Mouse (Mus musculus): Measurements from ENCODE around the gene Sys1.

Sys1 gene

DNA sequence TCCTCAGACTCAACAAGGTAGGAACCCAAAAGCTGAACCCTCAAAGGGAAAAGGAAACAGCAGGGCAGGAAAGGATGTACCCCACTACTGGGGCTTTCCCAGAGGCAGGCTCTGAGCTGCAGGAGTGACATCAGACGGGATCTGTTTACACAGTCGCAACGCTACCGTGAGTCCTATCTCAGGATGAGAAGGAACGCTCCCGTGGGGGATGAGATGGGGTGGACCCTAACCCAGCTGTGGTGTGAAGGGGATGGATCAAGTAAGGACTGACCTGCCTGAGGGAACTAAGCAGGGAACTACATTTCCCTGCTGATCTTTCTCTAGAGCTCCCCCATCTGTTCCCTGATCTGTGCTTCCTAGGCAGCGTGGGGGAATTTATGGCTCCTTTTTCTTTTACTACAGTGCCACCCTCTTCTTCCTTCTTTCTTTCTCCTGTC, at the start of gene Sys1:
TSS of gene Sys1 (plus strand) at position 101 of the 437 bp plus-strand sequence.
- DNase-seq: no peak

DNA sequence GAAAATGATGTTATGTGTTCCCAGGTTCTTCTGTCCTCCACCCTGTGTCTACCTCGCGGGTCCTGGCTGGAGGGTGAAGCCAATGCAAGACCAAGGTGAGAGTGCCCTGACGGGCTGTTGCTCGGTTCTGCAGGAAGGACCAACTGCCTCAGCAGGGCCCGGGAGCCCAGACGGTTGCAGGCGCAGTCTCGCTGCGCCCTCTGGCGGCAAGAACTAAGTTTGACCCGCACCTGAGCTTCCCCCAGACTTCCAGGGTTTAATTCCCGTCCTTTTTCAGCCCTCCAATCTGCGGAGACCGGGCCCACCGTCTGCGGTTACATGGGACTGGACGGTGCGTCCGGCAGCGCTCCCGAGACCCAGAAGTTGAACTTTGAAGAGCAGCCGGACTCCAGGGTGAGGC, 49.1 kb upstream of the Sys1 start:
- DNase-seq: peak; percentile 81

DNA sequence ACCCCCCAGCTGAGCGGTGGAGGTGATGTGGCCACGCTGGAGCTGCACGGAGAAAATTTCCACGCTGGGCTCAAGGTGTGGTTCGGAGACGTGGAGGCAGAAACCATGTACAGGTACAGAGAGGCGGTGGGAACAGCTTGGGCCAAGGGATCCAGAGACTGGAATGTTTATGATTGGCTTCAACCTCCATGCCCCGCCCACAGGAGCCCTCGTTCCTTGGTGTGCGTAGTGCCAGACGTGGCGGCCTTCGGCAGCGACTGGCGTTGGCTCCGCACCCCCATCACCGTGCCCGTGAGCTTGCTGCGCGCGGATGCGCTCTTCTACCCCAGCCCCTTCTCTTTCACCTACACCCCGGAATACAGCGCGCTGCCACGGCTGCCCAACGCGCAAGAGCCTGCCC, 42.6 kb upstream of the Sys1 start:
- no peak for DNase-seq

DNA sequence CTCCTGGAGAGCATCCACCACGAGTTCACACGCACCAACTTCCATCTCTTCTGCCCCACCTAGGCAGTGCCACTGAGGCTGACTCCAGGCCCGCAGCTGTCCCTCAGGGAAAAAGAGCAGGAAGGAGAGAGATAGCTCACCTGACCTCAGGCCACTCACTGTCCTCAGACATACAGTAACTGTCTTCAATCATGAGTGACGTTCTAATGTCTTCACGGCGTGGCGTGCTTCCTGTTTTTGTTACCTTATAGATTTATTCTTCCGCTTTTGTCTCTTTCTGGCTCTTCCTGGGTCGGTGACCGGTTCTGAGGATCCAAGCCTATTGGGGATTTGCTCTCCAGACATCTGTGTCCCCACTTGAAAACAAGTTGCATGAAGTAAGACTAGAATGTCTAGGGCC, 42.2 kb upstream of the Sys1 start:
- no peak for DNase-seq

DNA sequence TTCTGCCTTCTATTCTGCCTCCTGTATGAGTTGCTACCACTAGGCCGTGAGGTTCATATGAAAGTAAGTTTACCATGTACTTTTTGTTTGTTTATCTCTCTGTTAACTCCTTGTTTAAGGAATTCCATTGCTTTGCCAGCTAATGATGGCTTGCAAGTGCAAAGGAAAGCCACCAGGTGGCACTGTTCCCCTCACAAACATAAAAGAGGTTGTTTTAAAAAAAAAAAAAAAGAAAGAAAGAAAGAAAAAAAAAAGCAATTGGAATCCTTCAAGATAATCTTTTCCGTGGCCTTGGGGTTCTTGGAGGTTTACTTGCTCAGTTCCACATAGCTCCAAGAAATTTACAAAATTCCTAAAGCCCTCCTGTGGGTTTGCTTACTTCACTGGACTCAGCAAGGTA, 39.6 kb upstream of the Sys1 start:
- DNase-seq: peak; percentile 62

DNA sequence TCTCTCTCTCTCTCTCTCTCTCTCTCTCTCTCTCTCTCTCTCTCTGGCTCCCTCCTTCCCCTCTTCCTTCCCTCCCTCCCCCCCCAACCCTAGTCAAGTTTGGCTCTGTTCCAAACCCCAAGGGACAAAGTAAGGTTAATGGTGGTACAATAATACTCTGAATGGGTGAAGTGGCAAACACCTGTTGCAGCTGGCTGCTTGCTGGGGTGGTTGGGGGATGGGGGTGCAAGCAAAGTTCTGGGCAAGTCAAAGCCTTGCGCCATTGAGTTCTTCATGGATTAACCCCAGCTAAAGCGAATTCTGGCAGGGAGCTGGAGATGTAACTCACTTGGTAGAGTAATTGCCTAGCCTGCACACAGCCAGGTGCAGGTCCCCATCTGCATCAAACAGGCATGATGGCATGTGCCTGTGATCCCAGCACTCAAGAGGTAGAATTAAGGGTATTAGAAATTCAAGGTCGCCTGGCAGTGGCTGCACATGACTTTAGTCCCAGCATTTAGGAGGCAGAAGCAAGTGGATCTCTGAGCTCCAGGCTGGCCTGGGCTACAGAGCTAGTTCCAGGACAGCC, 38.4 kb upstream of the Sys1 start:
- DNase-seq: no peak

DNA sequence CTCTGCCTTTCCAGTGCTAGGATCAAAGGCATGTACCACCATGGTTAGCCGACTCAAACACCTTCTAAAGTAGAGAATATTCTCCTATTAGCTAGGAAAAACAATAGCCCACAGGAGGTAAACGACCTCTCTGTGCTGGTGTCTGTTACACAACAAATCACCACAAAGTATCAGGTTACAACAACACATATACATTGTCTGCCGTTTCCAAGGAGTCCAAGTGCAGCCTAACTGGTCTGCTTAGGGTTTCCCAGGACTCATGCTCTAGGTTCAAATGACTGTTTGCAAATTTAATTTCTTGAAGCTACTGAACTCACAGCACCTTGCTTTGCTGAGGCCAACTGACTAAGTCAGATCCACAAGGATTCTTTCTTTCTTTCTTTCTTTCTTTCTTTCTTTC, 37.3 kb upstream of the Sys1 start:
- DNase-seq: no peak

DNA sequence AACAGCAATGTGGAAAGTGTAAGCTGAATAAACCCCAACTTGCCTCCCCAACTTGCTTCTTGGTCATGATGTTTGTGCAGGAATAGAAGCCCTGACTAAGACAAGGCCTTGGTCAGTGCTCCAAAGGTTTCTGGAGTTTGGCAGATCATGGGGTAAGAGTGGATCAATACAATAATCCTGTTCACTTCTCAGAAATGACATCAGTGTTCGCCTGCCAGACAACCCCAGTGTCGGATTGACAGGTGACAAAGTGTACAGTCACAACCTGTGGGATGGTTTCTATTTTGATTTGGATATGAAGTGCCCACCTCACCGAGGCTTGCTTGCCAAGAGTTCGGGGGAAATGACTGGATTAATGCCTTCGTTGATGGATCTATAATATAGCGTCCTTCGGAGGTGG, 35.5 kb upstream of the Sys1 start:
- DNase-seq: no peak

DNA sequence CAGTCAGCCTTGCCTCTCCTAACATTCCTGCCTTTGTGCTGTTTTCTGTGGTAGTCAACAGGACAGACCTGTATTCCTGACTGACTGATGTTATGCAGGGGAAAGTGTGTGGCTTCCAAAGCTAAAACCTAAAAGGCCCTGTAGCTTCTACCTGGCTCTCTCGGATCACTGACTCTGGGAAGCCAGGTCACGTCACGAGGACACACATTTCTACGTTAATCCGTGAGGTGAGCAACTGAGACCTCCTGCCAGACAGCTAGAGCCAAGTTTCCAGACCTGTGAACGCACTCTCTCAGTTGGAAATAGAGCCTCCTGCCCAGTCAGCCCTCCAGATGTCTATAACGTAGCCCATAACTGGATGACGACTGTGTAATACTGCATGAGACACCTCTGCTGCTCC, 34.8 kb upstream of the Sys1 start:
- no peak for DNase-seq

DNA sequence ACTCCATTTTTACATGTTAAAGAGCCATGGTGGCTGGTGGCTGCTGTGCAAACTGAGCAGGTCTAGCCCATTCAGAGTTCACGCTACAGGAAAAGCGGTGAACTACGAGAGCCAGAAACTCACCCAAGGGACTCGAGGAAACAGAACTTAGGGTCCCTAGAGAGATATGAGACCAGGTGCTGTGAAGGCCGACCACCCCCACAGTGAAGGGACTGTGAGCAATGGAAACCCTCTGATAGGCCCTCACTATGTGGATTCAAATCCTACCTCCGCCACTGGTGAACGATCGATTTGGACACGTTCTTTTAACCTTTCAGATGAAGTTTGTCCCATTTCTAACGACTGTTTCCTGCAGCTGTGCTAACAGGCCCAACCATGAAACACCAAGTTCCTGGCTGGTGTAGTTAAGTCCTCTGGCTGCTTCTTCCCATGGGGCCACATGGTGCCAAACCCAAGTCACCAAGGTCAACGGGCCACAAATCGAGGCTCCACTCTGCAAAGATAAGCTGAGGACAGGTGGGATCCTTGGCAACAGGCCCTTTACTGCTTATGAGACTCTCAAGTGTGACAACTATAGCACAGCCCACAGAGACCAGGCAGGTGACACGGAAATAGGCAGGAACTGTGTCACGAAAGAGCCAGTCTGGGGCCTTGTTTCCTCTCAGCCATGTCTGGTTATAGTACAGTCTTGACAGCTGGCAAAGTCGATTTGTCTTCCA, 33.9 kb upstream of the Sys1 start:
- no peak for DNase-seq

DNA sequence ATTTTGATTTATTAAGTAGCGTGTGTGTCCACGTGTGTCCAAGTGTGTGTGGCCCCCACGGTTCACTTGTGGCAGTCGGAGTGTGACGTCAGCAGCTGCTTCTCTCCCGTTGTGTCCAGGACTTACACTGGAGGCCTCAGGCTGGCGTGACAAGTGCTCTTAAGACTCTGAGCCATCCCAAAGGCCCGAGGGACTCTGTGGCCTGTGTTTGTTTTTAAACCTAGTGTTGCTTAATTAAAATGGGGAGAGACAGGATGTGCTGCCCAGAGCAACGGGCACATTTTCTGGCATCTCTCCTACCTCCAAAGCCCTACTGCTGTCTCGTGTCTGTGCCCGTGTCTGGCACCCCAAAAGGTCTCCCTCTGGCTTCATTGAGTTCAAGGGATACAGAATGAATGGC, 33.3 kb upstream of the Sys1 start:
- DNase-seq: no peak

DNA sequence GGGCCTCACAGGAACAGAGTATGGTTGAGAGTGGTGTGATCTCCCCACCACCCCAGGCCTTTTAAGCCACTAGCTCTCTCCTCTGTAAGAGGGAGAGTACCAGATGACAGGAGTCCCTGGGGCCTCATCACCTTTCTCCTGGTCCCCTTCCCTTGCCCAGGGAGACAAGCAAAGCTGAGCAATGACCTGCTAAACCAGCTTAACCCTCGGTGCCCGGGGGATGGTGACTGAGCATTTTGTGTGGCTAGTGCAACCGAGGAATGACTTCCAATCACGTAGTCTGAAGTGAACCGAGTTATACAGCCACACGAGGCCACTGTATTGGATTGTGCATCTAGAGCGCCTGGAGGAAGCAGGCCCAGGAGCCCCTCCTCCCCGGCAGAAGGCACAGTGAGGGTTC, 32.4 kb upstream of the Sys1 start:
- DNase-seq: no peak

DNA sequence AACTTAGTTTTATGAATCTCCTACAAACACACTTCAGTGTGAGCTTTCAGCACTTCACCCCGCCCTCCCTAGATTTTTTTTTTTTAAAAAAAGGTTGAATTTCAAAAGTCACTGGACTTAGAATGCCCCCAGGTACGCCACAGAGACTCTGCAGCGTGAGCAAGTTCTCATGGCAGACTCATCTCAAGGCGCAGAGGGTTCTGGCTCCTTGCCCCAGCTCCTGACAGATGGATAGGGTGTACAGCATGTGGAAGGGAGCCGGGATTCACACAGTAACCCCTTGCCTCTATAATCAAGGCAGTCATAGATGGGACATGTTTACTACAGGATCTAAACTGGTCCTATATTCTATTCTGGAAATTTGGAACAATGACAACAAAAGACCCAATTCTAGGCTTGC, 31.4 kb upstream of the Sys1 start:
- no peak for DNase-seq

DNA sequence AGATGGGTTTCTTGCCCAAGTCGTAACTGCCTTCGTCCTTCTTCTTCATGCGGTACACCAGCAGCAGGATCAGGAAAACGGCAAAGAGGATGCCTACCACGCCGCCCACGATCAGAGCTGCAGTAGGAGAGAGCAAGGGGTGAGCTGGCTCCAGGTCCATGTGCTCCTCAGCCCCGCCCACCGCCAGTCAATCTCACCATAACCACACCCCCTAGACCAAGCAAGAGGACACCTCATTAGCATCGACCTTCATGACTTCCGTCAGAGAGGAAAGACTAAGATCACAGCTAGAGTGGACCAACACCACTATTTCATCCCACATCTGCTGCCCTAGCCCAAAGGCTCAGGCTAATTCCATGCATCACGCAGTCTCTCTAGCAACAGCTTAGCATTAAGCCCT, 30.6 kb upstream of the Sys1 start:
- DNase-seq: no peak

DNA sequence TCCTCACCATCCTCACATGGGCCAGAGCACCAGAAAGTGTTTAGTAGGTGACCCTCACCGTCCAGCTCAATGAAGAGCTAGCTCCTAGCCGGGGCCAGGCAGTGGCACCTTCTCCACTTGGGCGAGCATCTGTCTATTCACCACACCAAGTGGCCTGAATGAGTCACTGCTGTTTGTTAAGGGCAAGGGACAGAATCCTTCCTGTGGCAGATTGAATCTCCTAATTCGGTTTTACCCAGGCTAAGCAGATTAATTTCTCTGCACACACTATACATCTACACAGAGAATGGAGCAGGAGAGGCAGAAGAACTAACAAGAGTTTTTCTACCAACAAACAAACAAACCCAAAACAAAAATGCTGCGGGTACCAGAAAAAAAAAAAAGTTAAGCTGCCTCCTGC, 29.8 kb upstream of the Sys1 start:
- DNase-seq: no peak

DNA sequence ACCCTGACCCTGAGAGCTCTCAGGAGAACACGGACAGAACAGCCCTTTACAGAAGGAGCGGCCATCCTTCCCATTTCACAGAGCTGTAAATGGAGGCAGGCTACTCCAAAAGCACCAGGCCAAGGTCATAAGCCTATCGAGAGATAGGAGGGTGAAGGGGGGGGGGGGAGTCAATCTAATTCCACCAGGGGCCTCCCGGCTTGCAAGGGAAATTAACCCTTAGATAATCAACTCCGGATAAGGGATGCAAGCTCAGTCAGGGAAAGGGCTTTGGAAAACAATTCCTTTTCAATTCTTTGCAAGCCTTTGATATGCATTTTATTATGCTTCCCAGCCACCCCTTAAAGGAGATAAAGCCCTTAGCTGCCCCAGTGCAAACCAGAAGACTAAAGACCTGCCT, 28.3 kb upstream of the Sys1 start:
- DNase-seq: no peak

DNA sequence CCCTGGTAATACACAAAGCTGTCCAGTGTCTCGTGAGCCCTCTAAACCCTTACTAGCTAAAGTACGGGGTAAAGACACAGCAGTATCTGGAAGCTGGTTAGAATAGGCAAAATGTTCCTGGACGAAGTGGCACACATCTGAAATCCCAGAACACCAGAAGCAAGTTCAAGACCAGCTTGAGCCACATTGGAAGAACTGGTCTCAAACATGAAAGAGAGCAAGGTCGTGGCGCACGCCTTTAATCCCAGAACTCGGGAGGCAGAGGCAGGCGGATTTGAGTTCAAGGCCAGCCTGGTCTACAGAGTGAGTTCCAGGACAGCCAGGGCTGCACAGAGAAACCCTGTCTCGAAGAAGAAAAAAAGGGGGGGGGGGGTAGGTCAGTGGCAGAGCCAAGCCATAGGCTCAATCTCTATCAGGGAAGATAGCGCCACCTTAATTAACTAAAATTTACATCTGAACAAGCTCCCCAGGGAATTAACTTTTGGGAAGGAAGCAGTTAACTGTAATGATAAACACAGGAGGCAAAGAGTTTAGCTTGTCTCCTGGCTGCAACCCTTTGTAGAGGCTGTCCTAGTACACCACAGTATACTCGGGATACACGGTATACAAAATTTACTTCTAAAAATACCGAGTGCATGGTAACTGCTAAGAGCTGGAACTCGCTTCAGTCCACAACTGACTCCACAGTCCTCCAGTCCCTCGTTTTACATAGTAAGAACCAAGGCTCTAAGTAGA, 26.7 kb upstream of the Sys1 start:
- no peak for DNase-seq

DNA sequence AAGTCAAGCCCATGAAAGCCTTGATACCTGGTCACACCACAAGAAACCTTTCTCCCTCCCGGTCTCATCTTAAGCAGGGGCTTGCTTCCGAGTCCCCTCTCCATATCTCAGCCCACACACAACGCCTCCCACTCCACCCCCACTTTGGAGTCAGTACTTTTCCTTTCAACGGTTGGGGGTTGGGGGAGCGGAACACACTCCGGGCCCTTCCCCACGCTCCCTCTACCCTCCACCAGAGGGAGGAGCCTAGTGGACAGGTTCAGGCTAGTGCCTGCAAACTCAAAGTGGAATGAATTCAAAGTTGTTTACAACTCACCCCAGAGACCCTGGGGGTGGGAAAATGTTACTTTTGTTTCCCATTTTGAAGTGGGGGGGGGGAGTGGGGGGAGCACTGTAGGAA, 26.1 kb upstream of the Sys1 start:
- peak; percentile 63 for DNase-seq

DNA sequence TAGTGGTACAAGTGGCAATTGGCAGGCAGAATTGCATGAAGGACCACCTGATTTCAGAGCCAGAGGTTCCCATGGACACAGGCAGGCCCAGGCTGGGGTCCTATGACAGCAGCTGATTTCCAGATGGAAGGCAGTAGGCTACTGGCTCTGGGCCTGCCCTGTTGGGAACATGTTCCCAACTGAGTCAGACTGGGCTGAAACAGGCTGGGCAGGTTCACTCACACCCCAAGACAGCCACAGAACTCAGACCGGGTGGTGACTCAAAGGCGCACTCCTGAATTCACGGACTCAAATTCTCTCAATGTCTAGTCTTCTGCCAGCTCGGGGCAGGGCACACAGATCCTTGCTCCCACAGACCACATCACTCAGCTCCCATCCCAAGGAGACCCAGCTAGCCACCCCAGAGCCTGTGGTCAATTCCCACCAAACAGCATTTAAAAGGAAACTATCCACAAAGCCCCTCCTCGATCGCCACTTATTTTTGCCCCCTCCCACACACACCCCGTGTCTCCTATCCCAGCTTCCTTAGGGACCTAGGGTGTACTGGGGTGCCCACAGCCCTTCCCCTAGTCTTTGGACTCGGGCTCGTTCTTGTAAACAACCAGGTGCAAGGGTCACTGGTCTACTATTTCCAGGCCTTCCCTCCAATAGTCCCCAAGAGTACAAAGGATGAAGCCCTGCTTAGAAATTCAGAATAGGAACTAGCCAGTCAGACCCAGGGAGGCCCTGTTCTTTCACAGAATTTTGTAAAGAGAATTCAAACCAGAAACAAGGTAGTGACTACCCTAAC, 24.9 kb upstream of the Sys1 start:
- DNase-seq: peak; percentile 68

DNA sequence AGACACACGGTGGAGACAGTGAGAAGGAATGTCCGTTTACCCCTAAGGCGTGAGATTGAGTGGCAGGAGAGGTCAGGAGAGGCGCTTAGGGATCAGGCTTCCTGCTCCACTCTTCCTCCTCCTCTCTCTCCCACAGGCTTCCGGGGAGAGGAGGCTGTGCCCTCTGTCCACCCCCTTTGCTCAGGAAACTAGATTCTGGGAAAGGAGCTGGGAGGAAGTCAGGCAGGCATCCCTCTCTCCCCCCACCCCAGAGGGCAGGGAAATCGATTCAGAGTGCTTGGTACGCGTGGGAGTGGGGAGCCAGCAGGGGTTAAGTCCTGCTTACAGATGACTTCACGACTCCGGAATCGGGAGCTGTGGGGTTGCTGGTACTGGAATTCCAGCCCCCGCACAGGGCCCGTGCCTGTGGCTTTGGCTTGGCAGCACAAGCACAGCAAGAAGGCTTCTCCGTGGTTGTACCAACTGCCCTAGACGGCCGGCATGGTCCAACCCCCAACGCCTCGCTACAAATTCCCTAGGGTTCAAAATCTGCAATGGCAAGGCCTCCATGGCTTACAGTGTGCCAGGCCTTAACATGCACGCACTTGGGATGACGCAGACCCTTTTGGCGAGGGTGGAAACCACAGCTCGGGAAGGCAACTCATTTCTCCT, 24.1 kb upstream of the Sys1 start:
- peak; percentile 67 for DNase-seq

DNA sequence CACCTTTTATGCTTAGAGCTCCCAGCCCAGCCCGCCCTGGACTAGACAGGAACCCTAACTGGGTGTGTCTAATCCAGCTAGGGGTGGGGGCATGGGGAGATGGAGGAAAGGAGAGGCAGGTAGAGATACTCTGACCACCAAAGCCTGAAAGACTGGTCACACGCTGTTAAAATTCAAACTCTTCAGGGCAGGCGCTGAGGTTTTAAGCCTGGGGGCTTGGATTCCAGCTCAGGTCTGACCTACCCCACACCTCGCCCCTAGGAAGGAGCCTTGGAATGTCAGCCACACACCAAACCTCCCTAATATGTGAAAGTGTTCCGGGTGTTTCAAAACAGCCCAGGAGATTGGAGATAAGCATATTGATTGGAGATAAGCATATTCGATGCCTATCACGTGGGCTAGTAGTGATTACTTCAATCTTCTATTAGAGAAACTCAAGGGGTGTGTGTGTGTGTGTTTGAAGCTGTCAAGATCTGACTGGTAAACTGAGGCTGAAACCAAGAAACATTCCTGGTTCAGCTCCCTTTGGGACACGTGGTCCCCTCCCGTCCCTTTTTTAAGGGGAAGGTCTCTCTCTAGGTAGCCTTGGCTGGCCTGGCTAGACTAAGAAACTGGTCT, 23.4 kb upstream of the Sys1 start:
- no peak for DNase-seq

DNA sequence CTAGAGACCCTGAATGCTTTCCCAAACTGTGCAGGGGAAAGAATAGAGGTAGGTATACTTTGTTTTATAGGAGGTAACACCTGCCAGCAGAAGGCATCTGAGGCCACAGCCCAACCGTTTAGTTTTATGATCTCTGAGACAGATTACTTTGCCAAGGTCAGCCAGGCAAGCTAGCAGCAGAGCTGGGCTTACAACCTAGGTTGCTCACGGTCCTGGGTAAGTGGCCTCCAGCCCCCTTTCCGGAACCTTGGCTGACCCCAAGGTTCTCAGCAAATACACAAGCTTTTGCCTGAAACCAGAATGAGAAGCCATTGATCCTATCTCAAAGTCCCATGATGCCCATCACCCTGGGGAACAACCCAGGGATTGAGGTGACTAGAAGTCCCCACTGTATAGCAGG, 22.1 kb upstream of the Sys1 start:
- no peak for DNase-seq

All from lung, postnatal 10 days (tissue).